Mouse (Mus musculus): Measurements from ENCODE around the gene Zan. TPM values are rescaled to one million over a fixed set of nuclear protein-coding genes. Genes with fewer than 3 reads are reported as not detected.

Gene Zan
- total and polyA plus RNA-seq, 3 experiments: 0.15 TPM; not detected in 2

- no peak for TF ChIP-seq ZC3H11A (IDR thresholded peaks at IDR 0.05; ENCODE audit: low read depth, low read length)
- TF ChIP-seq ZNF384 (IDR thresholded peaks at IDR 0.05; ENCODE audit: low read depth, low read length): no peak
- no peak for TF ChIP-seq NRF1 (IDR thresholded peaks at IDR 0.05; ENCODE audit: insufficient read depth, low read depth, low read length, poor library complexity, severe bottlenecking)
Observed at GRCm38 (mm10) chr5:137419105-137419504, 57.8 kb downstream of the Zan start.

GRCm38 (mm10) chr5:137414253-137414652 is 62.6 kb downstream of the Zan start:
- no peak for TF ChIP-seq RAD21 (IDR thresholded peaks at IDR 0.05; ENCODE audit: low read depth, low read length)
- TF ChIP-seq MXI1 (IDR thresholded peaks at IDR 0.05; ENCODE audit: low read depth, low read length): no peak
- no peak for TF ChIP-seq POLR2AphosphoS5 (IDR thresholded peaks at IDR 0.05; ENCODE audit: borderline replicate concordance, low read depth, low read length)
- TF ChIP-seq MAZ (IDR thresholded peaks at IDR 0.05; ENCODE audit: low read depth, low read length): no peak
- TF ChIP-seq ZKSCAN1 (IDR thresholded peaks at IDR 0.05; ENCODE audit: low read depth, low read length): no peak
- H3K4me3 ChIP-seq (ENCODE audit: control insufficient read depth in 1 of 2, insufficient read depth in 1 of 2, low read depth in 2 of 2, low read length in 2 of 2): no peak overlapping the region
- no peaks in the 10 kb centered on the region for H3K36me3 ChIP-seq (ENCODE audit: control insufficient read depth in 1 of 2, insufficient read depth in 2 of 2, low read length in 2 of 2)
- peaks cover 0 to 8% of the 10 kb centered on the region in 2 experiments for H3K27me3 ChIP-seq (ENCODE audit: control insufficient read depth in 1 of 2, insufficient read depth in 2 of 2, low read length in 2 of 2)
- no peaks in the 10 kb centered on the region for H3K4me1 ChIP-seq (ENCODE audit: control insufficient read depth in 1 of 2, insufficient read depth in 2 of 2, low read length in 2 of 2)
- H3K9me3 ChIP-seq (replicated peaks; ENCODE audit: insufficient read depth, low read length): no peaks in the 10 kb centered on the region
- no peak for DNase-seq (ENCODE audit: low read depth, low spot score)
- H3K27ac ChIP-seq (ENCODE audit: control insufficient read depth, low read depth, low read length): no peak overlapping the region
- no peaks in the 10 kb centered on the region for H3K79me2 ChIP-seq (ENCODE audit: control insufficient read depth, insufficient read depth, low read length, poor library complexity)
- no peak overlapping the region for H3K9ac ChIP-seq (ENCODE audit: control insufficient read depth, low read depth, low read length, poor library complexity, severe bottlenecking)

More at GRCm38 (mm10) chr5:137419105-137419504, 57.8 kb downstream of the Zan start:
- Histone ChIP-seq H3K36me3 (ENCODE audit: control insufficient read depth in 1 of 2, insufficient read depth in 2 of 2, low read length in 2 of 2) (no peaks in the 10 kb centered on the region), H3K4me3 (ENCODE audit: control insufficient read depth in 1 of 2, insufficient read depth in 1 of 2, low read depth in 2 of 2, low read length in 2 of 2) (no peak overlapping the region), H3K9me3 (replicated peaks; ENCODE audit: insufficient read depth, low read length) (no peaks in the 10 kb centered on the region), H3K9ac (ENCODE audit: control insufficient read depth, low read depth, low read length, poor library complexity, severe bottlenecking) (no peak overlapping the region), H3K79me2 (ENCODE audit: control insufficient read depth, insufficient read depth, low read length, poor library complexity) (no peaks in the 10 kb centered on the region), H3K27me3 (ENCODE audit: control insufficient read depth in 1 of 2, insufficient read depth in 2 of 2, low read length in 2 of 2) (peaks cover 0 to 6% of the 10 kb centered on the region in 2 experiments; a peak in 3 of 4 replicates), H3K27ac (ENCODE audit: control insufficient read depth, low read depth, low read length) (no peak overlapping the region), H3K4me1 (ENCODE audit: control insufficient read depth in 1 of 2, insufficient read depth in 2 of 2, low read length in 2 of 2) (no peaks in the 10 kb centered on the region)
- DNase-seq (ENCODE audit: low read depth, low spot score): no peak

- H3K27me3 ChIP-seq (ENCODE audit: control insufficient read depth in 1 of 2, insufficient read depth in 2 of 2, low read length in 2 of 2): peaks cover 2 to 10% of the 10 kb centered on the region in 2 experiments
Observed at GRCm38 (mm10) chr5:137411235-137411634, 65.6 kb downstream of the Zan start.

More at GRCm38 (mm10) chr5:137411235-137411634, 65.6 kb downstream of the Zan start:
- Histone ChIP-seq H3K79me2 (ENCODE audit: control insufficient read depth, insufficient read depth, low read length, poor library complexity) (no peaks in the 10 kb centered on the region), H3K36me3 (ENCODE audit: control insufficient read depth in 1 of 2, insufficient read depth in 2 of 2, low read length in 2 of 2) (no peaks in the 10 kb centered on the region), H3K9ac (ENCODE audit: control insufficient read depth, low read depth, low read length, poor library complexity, severe bottlenecking) (no peak overlapping the region), H3K4me1 (ENCODE audit: control insufficient read depth in 1 of 2, insufficient read depth in 2 of 2, low read length in 2 of 2) (no peaks in the 10 kb centered on the region), H3K4me3 (ENCODE audit: control insufficient read depth in 1 of 2, insufficient read depth in 1 of 2, low read depth in 2 of 2, low read length in 2 of 2) (no peak overlapping the region), H3K27ac (ENCODE audit: control insufficient read depth, low read depth, low read length) (no peak overlapping the region), H3K9me3 (replicated peaks; ENCODE audit: insufficient read depth, low read length) (no peaks in the 10 kb centered on the region)
- TF ChIP-seq MXI1 (IDR thresholded peaks at IDR 0.05; ENCODE audit: low read depth, low read length) (no peak), MYC (IDR thresholded peaks at IDR 0.05; ENCODE audit: low read depth, low read length) (no peak), ELF1 (IDR thresholded peaks at IDR 0.05; ENCODE audit: low read depth, low read length) (no peak), TCF12 (IDR thresholded peaks at IDR 0.05; ENCODE audit: low read depth, low read length) (no peak), JUND (IDR thresholded peaks at IDR 0.05; ENCODE audit: low read depth, low read length) (no peak), SIN3A (IDR thresholded peaks at IDR 0.05; ENCODE audit: low read length) (no peak), POLR2AphosphoS2 (IDR thresholded peaks at IDR 0.05; ENCODE audit: low read length) (no peak), CHD2 (IDR thresholded peaks at IDR 0.05; ENCODE audit: low read length) (no peak), UBTF (IDR thresholded peaks at IDR 0.05; ENCODE audit: borderline replicate concordance, insufficient read depth, low read depth, low read length) (no peak), BHLHE40 (IDR thresholded peaks at IDR 0.05; ENCODE audit: borderline replicate concordance, low read depth, low read length) (no peak), HCFC1 (IDR thresholded peaks at IDR 0.05; ENCODE audit: low read depth, low read length) (no peak), KAT2A (conservative IDR thresholded peaks at IDR 0.05; ENCODE audit: low read depth, low read length) (no peak), NRF1 (IDR thresholded peaks at IDR 0.05; ENCODE audit: insufficient read depth, low read depth, low read length, poor library complexity, severe bottlenecking) (no peak), MYB (IDR thresholded peaks at IDR 0.05; ENCODE audit: low read depth, low read length) (no peak), SMC3 (IDR thresholded peaks at IDR 0.05; ENCODE audit: low read depth, low read length) (no peak)
- DNase-seq (ENCODE audit: low read depth, low spot score): no peak
